Mouse (Mus musculus) heart, postnatal 0 days (tissue): ENCODE measurements around the gene Obp2b. TPM values are rescaled to one million over a fixed set of nuclear protein-coding genes. Genes with fewer than 3 reads are reported as not detected.
"Not testable (repeated sequence)": the region's sequence is repeated elsewhere in the genome, so short reads cannot be mapped to it uniquely, and the experiment has no call there.

Source experiments
- ATAC-seq: fragments of 200-750 bp; cut with Nextera tagmentation; 2 replicates; pipeline ENCODE4 v1.8.0; 2017; ENCODE audit warnings: low read depth, moderate number of reproducible peaks, moderate library complexity; ENCODE audit not compliant: insufficient read depth
- DNase-seq: peaks from one replicate; pipeline ENCODE4 v3.0.0-alpha.2; 2016; ENCODE audit warnings: low spot score
- H3K27ac ChIP-seq: fragments of 300-500 bp; sonication (generic); 2 replicates; pipeline ENCODE4 v1.5.1; 2014; ENCODE audit warnings: low read depth, mild to moderate bottlenecking
- H3K27me3 ChIP-seq: fragments of 300-500 bp; sonication (generic); 2 replicates; pipeline ENCODE4 v1.6.1; 2014; ENCODE audit warnings: low read length, mixed read lengths; ENCODE audit not compliant: control insufficient read depth, insufficient read depth
- H3K36me3 ChIP-seq: fragments of 300-500 bp; sonication (generic); replicated peaks from 2 replicates; pipeline ENCODE4 v1.6.1; 2014; ENCODE audit warnings: low read length, mixed read lengths; ENCODE audit not compliant: control insufficient read depth, insufficient read depth
- H3K4me1 ChIP-seq: fragments of 300-500 bp; sonication (generic); 2 replicates; pipeline ENCODE4 v1.6.1; 2014; ENCODE audit warnings: antibody characterized with exemption; ENCODE audit not compliant: control insufficient read depth, insufficient read depth
- H3K4me2 ChIP-seq: fragments of 300-500 bp; sonication (generic); 2 replicates; pipeline ENCODE4 v1.6.1; 2014; ENCODE audit warnings: low read depth, mild to moderate bottlenecking, low read length, moderate library complexity
- H3K4me3 ChIP-seq: fragments of 300-500 bp; sonication (generic); 2 replicates; pipeline ENCODE4 v1.5.1; 2014; ENCODE audit warnings: low read depth, low read length
- H3K9ac ChIP-seq: fragments of 300-500 bp; sonication (generic); replicated peaks from 2 replicates; pipeline ENCODE4 v1.6.1; 2014; ENCODE audit warnings: low read depth, low read length, mixed read lengths
- H3K9me3 ChIP-seq: fragments of 300-500 bp; sonication (generic); replicated peaks from 2 replicates; pipeline ENCODE4 v1.6.1; 2016; ENCODE audit warnings: low read length; ENCODE audit not compliant: control insufficient read depth
- CTCF ChIP-seq: IDR thresholded peaks from 2 replicates; pipeline ENCODE4 v1.5.1; 2016; ENCODE audit warnings: antibody characterized with exemption, control low read depth, low read depth
- EP300 ChIP-seq: IDR thresholded peaks from 2 replicates; pipeline ENCODE4 v1.6.1; 2016; ENCODE audit warnings: antibody characterized with exemption, low read depth
- WGBS: fragments of 180-500 bp; shearing (Covaris S2); extraction: QIAGEN DNeasy Blood & Tissue Kit; methylation state at CpG from one replicate; pipeline ENCODE4 v1.1.7; 2014; 5-methylcytosine and 5-hydroxymethylcytosine counted together
- polyA plus RNA-seq: library from polyadenylated mRNA; unstranded; fragments of >200 nt; fragmentation: Nextera tagmentation; extraction: Ambion mirVana; gene quantifications from 2 replicates; pipeline ENCODE4 v1.2.1, GENCODE M21; 2015
- total RNA-seq: library from RNA; depleted of rRNA; stranded (reverse); fragments of >200 nt; gene quantifications from 2 replicates; pipeline ENCODE4 v1.2.3, GENCODE M21; 2014; ENCODE audit warnings: low replicate concordance; rRNA removed

The Obp2b gene
- total RNA-seq: not detected in 2 replicates
- polyA plus RNA-seq: not detected in 2 replicates

DNA sequence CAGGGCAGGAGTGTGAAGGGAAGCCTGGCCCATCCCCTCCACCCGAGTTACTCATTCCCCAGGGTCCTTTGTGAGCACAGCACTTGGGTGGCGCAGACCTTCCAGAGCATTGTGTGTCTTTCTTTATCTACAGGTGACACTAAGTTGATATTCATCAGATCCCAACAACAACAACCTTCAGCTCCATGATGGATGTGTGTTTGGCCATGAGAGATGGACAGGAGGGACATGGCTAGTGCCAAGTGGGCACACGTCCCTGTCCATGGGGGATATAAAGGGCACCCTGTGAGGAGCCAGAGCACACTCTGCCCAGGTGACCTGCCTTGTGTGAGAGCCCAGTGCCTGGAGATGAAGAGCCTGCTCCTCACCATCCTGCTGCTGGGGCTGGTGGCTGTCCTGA lies at the start of gene Obp2b:
Obp2b (plus strand) TSS at position 301 of the 400 bp plus-strand sequence.
- H3K4me1 ChIP-seq, DNase-seq, H3K9ac ChIP-seq, H3K9me3 ChIP-seq, H3K27me3 ChIP-seq, H3K4me2 ChIP-seq, ATAC-seq, H3K36me3 ChIP-seq, H3K4me3 ChIP-seq, H3K27ac ChIP-seq: not testable (repeated sequence)
- 70% methylated on average over 3 of the region's 3 CpGs for WGBS

DNA sequence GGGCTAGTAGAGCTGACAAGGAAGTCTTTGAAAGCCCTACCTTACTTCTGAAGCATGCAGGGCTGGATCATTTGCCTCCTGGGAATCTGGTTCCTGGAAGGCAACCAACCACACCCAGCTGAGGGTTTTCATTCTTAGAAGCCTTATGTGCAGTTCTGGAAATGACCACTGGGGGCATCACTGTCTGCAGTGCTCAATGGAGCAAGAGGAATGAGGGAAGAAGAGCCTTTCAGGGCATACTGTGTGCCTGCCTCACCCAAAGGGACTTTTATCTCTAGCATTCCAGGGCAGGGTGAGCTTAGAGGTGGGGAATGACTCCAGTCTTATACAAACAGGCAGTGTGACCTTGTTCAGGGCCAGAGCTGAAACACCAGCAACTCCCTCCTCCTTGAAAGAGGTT lies 42.2 kb upstream of the Obp2b start:
- H3K9ac ChIP-seq: no peak overlapping the region
- DNase-seq (peak; percentile 43), ATAC-seq (no peak)
- no peaks in the 10 kb centered on the region for H3K27me3 ChIP-seq
- no peaks in the 10 kb centered on the region for H3K4me1 ChIP-seq
- no peak overlapping the region for H3K4me3 ChIP-seq
- H3K9me3 ChIP-seq: no peaks in the 10 kb centered on the region
- no peaks in the 10 kb centered on the region for H3K36me3 ChIP-seq
- H3K27ac ChIP-seq: no peak overlapping the region
- no peak overlapping the region for H3K4me2 ChIP-seq
- peak; percentile 78 for TF ChIP-seq CTCF
- TF ChIP-seq EP300: no peak

DNA sequence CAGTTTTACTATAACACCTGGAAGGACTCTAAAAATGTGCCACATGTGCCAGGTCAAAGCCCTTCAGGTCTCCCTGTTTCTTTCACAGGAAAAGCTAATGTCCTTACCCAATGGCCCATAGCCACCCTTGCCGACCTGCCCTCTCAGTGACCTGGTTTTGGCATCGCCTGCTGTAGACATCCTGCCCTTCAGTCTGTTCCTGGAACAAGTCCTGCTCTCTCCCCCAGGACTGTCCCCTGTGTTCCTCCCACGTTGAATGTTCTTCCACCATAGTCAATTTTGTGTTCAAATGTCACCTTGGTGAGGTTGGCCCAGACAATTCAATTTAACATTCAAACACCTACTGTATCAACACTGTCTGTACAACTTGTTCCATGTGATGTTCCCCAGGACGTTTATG lies 39.9 kb upstream of the Obp2b start:
- no peaks in the 10 kb centered on the region for H3K4me1 ChIP-seq
- no peak overlapping the region for H3K9ac ChIP-seq
- no peaks in the 10 kb centered on the region for H3K36me3 ChIP-seq
- DNase-seq: no peak
- H3K4me3 ChIP-seq: no peak overlapping the region
- H3K4me2 ChIP-seq: no peak overlapping the region
- H3K27me3 ChIP-seq: no peaks in the 10 kb centered on the region
- 54% methylated on average over 4 of the region's 4 CpGs for WGBS
- H3K27ac ChIP-seq: no peak overlapping the region
- no peaks in the 10 kb centered on the region for H3K9me3 ChIP-seq
- TF ChIP-seq CTCF (no peak), EP300 (no peak)
- ATAC-seq: no peak

DNA sequence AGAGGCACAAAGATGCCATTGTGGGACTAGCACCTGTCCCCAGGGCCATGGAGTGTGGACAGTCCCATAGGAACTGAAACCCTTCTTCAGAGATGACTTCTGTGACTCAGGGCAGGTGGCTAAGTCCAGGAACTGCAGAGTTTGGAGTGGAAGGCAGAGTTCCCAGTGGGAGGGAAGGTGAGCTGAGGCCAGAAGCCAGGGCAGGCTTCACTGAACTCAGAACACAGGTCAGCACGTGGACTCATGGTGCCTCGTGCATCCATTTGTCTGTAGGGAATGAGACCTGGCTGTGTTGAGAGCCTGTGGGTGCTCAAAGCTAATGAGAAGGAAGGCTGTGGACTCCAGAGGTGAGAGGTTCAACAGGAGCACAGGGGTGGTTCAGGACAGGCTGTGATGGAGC lies 38.1 kb upstream of the Obp2b start:
- WGBS: 70% methylated on average over 2 of the region's 2 CpGs
- Histone ChIP-seq H3K27me3 (no peaks in the 10 kb centered on the region), H3K27ac (no peak overlapping the region), H3K4me3 (no peak overlapping the region), H3K4me1 (no peaks in the 10 kb centered on the region), H3K4me2 (no peak overlapping the region), H3K9me3 (no peaks in the 10 kb centered on the region), H3K9ac (no peak overlapping the region), H3K36me3 (no peaks in the 10 kb centered on the region)
- no peak for TF ChIP-seq CTCF
- TF ChIP-seq EP300: no peak
- ATAC-seq: no peak
- no peak for DNase-seq

DNA sequence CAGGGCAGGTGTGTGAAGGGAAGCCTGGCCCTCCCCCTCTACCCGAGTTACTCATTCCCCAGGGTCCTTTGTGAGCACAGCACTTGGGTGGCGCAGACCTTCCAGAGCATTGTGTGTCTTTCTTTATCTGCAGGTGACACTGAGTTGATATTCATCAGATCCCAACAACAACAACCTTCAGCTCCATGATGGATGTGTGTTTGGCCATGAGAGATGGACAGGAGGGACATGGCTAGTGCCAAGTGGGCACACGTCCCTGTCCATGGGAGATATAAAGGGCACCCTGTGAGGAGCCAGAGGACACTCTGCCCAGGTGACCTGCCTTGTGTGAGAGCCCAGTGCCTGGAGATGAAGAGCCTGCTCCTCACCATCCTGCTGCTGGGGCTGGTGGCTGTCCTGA lies 37.1 kb upstream of the Obp2b start, which contains the start of gene Obp2a:
Obp2a (plus strand) TSS at position 301 of the 400 bp plus-strand sequence.
- H3K4me3 ChIP-seq, H3K4me1 ChIP-seq, H3K9me3 ChIP-seq, H3K4me2 ChIP-seq, ATAC-seq, H3K36me3 ChIP-seq, H3K27me3 ChIP-seq, H3K27ac ChIP-seq, H3K9ac ChIP-seq, DNase-seq: not testable (repeated sequence)
- 86% methylated on average over 3 of the region's 3 CpGs for WGBS

DNA sequence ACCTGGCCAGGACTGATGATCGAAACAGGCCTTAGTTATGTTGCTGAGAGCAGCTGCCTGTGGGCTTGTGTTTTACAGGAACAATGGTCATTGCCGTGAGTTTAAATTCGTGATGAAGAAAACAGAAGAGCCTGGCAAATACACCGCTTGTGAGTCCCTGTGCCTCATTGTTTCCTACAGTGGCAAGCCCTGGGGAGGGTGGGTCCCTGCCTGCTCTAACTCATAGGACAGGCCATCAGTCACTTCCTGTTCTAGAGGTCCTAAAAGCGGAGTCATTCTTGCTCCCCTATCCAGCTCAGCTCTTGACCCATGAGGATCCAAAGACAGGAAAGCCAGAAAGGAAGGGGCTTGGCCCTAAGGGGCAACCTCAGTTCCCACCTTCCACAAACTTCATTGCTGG lies 35.8 kb upstream of the Obp2b start:
- ATAC-seq: no peak
- no peak for TF ChIP-seq CTCF
- no peak for TF ChIP-seq EP300
- Histone ChIP-seq H3K4me3 (no peak overlapping the region), H3K4me2 (no peak overlapping the region), H3K4me1 (no peaks in the 10 kb centered on the region), H3K9me3 (no peaks in the 10 kb centered on the region), H3K36me3 (no peaks in the 10 kb centered on the region), H3K27me3 (no peaks in the 10 kb centered on the region), H3K27ac (no peak overlapping the region), H3K9ac (no peak overlapping the region)
- WGBS: 72% methylated on average over 5 of the region's 5 CpGs
- no peak for DNase-seq
